Mouse (Mus musculus): ENCODE data around the gene Vmn2r34. TPM values are rescaled to one million over a fixed set of nuclear protein-coding genes. Genes with fewer than 3 reads are reported as not detected.
"Not testable (repeated sequence)": the region's sequence is repeated elsewhere in the genome, so short reads cannot be mapped to it uniquely, and the experiment has no call there.

Vmn2r34 gene
- polyA plus RNA-seq (2015; fragmentation: Nextera tagmentation; extraction: Ambion mirVana) = not detected in 2 replicates

DNA sequence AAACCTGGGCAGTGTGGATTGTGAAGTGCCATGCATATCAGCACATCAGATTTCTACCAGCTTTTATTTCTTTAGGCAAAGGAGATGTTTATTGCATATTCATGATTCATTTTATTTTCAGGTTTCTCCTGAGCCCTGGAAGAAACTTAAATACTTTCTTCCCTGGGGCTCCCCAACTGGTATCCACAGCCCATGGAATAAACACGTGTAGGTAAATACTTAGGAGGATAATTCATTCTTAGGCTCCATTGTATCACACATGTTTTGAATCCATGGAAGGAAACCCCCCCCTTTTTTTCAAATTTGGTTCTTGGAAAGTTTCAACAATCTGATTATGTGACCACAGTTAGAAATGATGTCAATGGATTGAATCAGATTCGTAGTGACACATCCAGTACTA, at the start of gene Vmn2r34:
Gene Vmn2r34, minus strand, starts transcription at position 101 of the 400 bp plus-strand sequence.
- not testable (repeated sequence) for DNase-seq (ENCODE audit: low spot score)

DNA sequence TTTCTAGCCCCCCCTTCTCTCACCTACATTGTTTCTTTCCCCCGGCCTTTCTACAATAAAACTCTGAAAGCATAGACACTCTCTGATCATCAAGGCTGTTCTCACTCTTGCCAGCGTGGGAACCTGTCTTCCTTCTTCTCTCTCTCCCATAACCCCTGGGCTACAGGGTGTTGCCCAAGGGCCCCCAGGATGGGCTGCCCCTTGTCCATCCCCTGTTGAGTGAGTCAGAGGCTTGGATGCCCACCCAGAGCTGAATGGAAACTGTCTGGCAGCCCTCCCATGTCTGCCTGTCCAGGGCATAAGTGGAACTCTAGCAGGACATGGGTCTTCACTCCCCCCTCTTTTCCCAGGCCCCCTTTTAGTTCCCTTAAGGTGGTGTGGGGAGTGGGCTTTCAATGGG, 15.3 kb downstream of the Vmn2r34 start:
- DNase-seq (ENCODE audit: low spot score) = not testable (repeated sequence)

Other genes starting within 250 kb of the Vmn2r34 start
- gene Vmn2r32, start 209.5 kb downstream of the Vmn2r34 start, polyA plus RNA-seq (2015; fragmentation: Nextera tagmentation; extraction: Ambion mirVana) = not detected in 2 replicates
- not detected in 2 replicates for gene Vmn2r33, start 122.7 kb downstream of the Vmn2r34 start, polyA plus RNA-seq (2015; fragmentation: Nextera tagmentation; extraction: Ambion mirVana)
- not detected in 2 replicates for gene Vmn2r35, start 130.4 kb upstream of the Vmn2r34 start, polyA plus RNA-seq (2015; fragmentation: Nextera tagmentation; extraction: Ambion mirVana)
- gene Vmn2r36, start 213.0 kb upstream of the Vmn2r34 start, polyA plus RNA-seq (2015; fragmentation: Nextera tagmentation; extraction: Ambion mirVana) = not detected in 2 replicates